Mouse (Mus musculus) testis, adult 2 months (tissue): ENCODE results near the gene Naglu.

Experiments used
- CTCF ChIP-seq: fragments of 200-500 bp; IDR thresholded peaks from 2 replicates; pipeline ENCODE4 v1.5.1; 2012; ENCODE audit warnings: low read depth, mild to moderate bottlenecking, inconsistent platforms, low read length, moderate library complexity; ENCODE audit not compliant: control insufficient read depth, insufficient read depth, insufficient replicate concordance
- POLR2A ChIP-seq: fragments of 200-500 bp; IDR thresholded peaks from 2 replicates; pipeline ENCODE4 v1.6.1; 2012; ENCODE audit warnings: low read depth, mild to moderate bottlenecking, inconsistent platforms, low read length, moderate library complexity; ENCODE audit not compliant: control insufficient read depth

GRCm38 (mm10) chr11:101052751-101053473 lies 16.9 kb upstream of the Naglu start:
- TF ChIP-seq CTCF (no peak), POLR2A (no peak)
